Mouse (Mus musculus): Measurements from ENCODE around the gene 3110040M04Rik.

DNA sequence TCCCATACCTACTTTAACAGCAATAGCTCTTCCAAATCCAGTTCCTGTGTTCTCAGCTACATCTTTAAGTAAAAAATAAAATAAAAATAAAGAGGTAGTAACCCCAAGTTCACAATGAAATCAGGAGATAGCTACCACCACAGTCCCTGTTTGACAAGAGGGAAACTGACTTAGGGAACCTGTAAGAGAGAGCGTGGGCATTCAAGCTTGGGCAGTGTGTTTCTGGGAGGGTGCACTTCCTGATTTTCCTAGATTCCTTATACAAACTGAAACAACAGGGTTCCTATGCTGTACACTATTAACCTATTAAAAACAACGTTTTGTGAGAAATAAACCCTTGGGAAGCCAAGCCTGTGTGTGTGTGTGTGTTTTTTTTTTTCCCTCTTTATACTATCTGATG, 10.9 kb downstream of the 3110040M04Rik start:
- TF ChIP-seq CTCF (IDR thresholded peaks at IDR 0.05; ENCODE audit: low read depth, low read length) (no peak), POLR2A (IDR thresholded peaks at IDR 0.05; ENCODE audit: insufficient read depth, low read length) (no peak), EP300 (IDR thresholded peaks at IDR 0.05; ENCODE audit: insufficient read depth, low read depth, low read length) (no peak)
